Comparison of ENCODE assay signal across 15 mouse cellular contexts in the genomic region with DNA sequence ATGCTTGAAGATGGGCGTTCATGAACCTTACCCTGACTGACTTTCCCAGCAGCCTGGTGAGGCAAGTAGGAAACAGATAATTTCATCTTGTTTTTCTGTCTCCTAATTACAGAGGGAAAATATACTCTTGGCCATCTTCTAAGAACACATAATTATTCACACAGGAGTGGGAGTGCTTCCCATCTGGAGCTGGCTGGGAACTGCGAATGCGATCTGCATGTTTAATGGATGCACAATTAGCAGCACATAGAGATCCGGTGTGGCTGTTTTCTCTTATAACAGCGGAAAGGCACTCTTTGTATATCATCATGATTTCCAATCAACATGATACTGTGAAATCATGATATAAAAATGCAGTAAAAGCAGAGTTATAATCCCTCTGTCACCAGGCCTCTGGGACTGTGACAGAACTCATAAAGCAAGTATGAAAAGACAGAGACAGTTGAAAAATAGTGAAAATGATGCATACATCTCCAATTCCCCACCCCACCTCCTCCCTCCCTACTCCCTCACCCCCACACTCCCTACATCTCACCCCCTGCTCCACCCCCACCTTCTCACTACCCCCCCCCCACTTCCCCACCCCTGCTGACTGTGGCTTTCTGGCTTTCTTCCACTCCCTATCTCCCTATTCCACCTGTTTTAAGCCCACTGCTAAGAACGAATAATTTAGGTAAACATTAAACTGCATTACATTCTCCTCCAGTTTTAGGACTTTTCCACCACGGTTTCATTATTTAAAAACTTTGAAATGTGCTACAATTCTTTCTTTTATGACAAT. TPM values are rescaled to one million over a fixed set of nuclear protein-coding genes. Genes with fewer than 3 reads are reported as not detected.
A peak's percentile ranks its signal among the peaks of the same experiment; 100 is the strongest.
DNase-seq lines count a peak whose midpoint lies in the region; ATAC-seq lines count a peak whose summit lies in the region.
"Had no signal": no experiment of that assay in that cellular context is flagged by ENCODE, and none has a peak within 500 bp of the region (broad histone marks: within the 10 kb centered on the region; RNA-seq: fewer than 3 reads in every experiment).

No protein-coding gene starts in this region.

- H3K27me3 ChIP-seq in neural tube, embryonic 13.5 days: no peaks in the 10 kb centered on the region
- H3K27me3 ChIP-seq in midbrain, embryonic 13.5 days: no peaks in the 10 kb centered on the region
- H3K27me3 ChIP-seq: heart, embryonic 13.5 days; liver, embryonic 12.5 days had no signal

- no peak overlapping the region for H3K9ac ChIP-seq in neural tube, embryonic 13.5 days
- H3K9ac ChIP-seq in midbrain, embryonic 13.5 days (replicated peaks): no peak overlapping the region
- H3K9ac ChIP-seq: heart, embryonic 13.5 days; liver, embryonic 12.5 days had no signal

- peaks cover 12% of the 10 kb centered on the region; the same call in 1 of the 2 replicates for H3K4me1 ChIP-seq in neural tube, embryonic 13.5 days (replicated peaks)
- 0 out of 2 replicates have a peak, but pooled peaks cover 9% of the 10 kb centered on the region for H3K4me1 ChIP-seq in midbrain, embryonic 13.5 days (replicated peaks)
- H3K4me1 ChIP-seq: heart, embryonic 13.5 days had no signal

- no peaks in the 10 kb centered on the region for H3K9me3 ChIP-seq in neural tube, embryonic 13.5 days
- H3K9me3 ChIP-seq in midbrain, embryonic 13.5 days: no peaks in the 10 kb centered on the region
- H3K9me3 ChIP-seq: heart, embryonic 13.5 days; liver, embryonic 12.5 days had no signal

- no peak for DNase-seq in neural tube, embryonic 10.5 days (ENCODE audit: extremely low spot score, low spot score)
- DNase-seq in layer of hippocampus, adult 9-10 months (ENCODE audit: low spot score): peak; percentile 79
- no peak for DNase-seq in spleen, postnatal 36 days (ENCODE audit: low spot score in 2 of 2)
- DNase-seq in adrenal gland, postnatal 36 days: no peak
- DNase-seq in ovary, postnatal 10 days (ENCODE audit: low spot score): no peak
- DNase-seq: cerebellum, adult 18-20 months; kidney, adult 8-10 months; retina, postnatal 1 day had no signal

- H3K36me3 ChIP-seq in neural tube, embryonic 13.5 days: no peaks in the 10 kb centered on the region
- no peaks in the 10 kb centered on the region for H3K36me3 ChIP-seq in midbrain, embryonic 13.5 days
- H3K36me3 ChIP-seq: heart, embryonic 13.5 days; liver, embryonic 12.5 days had no signal

- 50% methylated on average over 7 of the region's 7 CpGs for WGBS in neural tube, embryonic 13.5 days
- WGBS in midbrain, embryonic 13.5 days: 70% methylated on average over 7 of the region's 7 CpGs

- no peak overlapping the region for H3K27ac ChIP-seq in neural tube, embryonic 13.5 days (replicated peaks)
- H3K27ac ChIP-seq in midbrain, embryonic 13.5 days: peak overlapping the region; percentile 44
- H3K27ac ChIP-seq: heart, embryonic 13.5 days; liver, embryonic 12.5 days had no signal

- H3K4me3 ChIP-seq in neural tube, embryonic 13.5 days: no peak overlapping the region
- H3K4me3 ChIP-seq in midbrain, embryonic 13.5 days (replicated peaks): no peak overlapping the region
- H3K4me3 ChIP-seq: erythroblast, embryonic 14.5 days; heart, embryonic 13.5 days; liver, embryonic 12.5 days had no signal

- ATAC-seq in neural tube, embryonic 13.5 days (ENCODE audit: low read depth): peak; percentile 87
- ATAC-seq in midbrain, embryonic 13.5 days: peak; percentile 58; the same call in 1 of the 2 replicates
- ATAC-seq in erythroblast, adult 5-6 weeks (replicated peaks; ENCODE audit: low FRiP score, poor library complexity, severe bottlenecking): no peak
- ATAC-seq: liver, embryonic 12.5 days had no signal

- no peak overlapping the region for H3K4me2 ChIP-seq in neural tube, embryonic 13.5 days
- H3K4me2 ChIP-seq in midbrain, embryonic 13.5 days (replicated peaks): no peak overlapping the region
- H3K4me2 ChIP-seq: heart, embryonic 13.5 days; liver, embryonic 12.5 days had no signal

RNA-seq across cellular contexts. Expression of gene Reg4, which starts 10.5 kb away (rescaled TPM):
- polyA plus RNA-seq in neural tube, embryonic 13.5 days (2015; fragmentation: Nextera tagmentation; extraction: Ambion mirVana): not detected in 2 replicates
- polyA plus RNA-seq in midbrain, embryonic 13.5 days (2015; fragmentation: Nextera tagmentation; extraction: Ambion mirVana): not detected in 2 replicates
- total RNA-seq in erythroblast, adult 5-6 weeks (2015; ENCODE audit: low replicate concordance): not detected in 2 replicates
- total RNA-seq in erythroblast, adult 5-6 weeks (2017; ENCODE audit: low replicate concordance): not detected in 2 replicates
- total RNA-seq in adrenal gland, postnatal 36 days (2021): not detected
- total RNA-seq: monocyte, adult 5-6 weeks had no signal
- polyA plus RNA-seq: erythroblast, embryonic 14.5 days; heart, embryonic 13.5 days; liver, embryonic 12.5 days had no signal

RNA-seq across cellular contexts. Expression of gene Adam30, which starts 51.1 kb away (rescaled TPM):
- not detected in 2 replicates for polyA plus RNA-seq in neural tube, embryonic 13.5 days (2015; fragmentation: Nextera tagmentation; extraction: Ambion mirVana)
- not detected in 2 replicates for polyA plus RNA-seq in midbrain, embryonic 13.5 days (2015; fragmentation: Nextera tagmentation; extraction: Ambion mirVana)
- not detected in 2 replicates for total RNA-seq in erythroblast, adult 5-6 weeks (2015; ENCODE audit: low replicate concordance)
- total RNA-seq in erythroblast, adult 5-6 weeks (2017; ENCODE audit: low replicate concordance): 0.09 TPM in 1 of 2 replicates, not detected in the other
- not detected for total RNA-seq in adrenal gland, postnatal 36 days (2021)
- polyA plus RNA-seq: erythroblast, embryonic 14.5 days; heart, embryonic 13.5 days; liver, embryonic 12.5 days had no signal
